Mouse (Mus musculus) layer of hippocampus, adult 9-11 months (tissue): ENCODE measurements around the gene Lemd1.
"Not testable (repeated sequence)": the region's sequence is repeated elsewhere in the genome, so short reads cannot be mapped to it uniquely, and the experiment has no call there.

ENCODE experiments used
- DNase-seq: peaks from one replicate; pipeline ENCODE4 v3.0.0; 2022

Gene Lemd1

DNA sequence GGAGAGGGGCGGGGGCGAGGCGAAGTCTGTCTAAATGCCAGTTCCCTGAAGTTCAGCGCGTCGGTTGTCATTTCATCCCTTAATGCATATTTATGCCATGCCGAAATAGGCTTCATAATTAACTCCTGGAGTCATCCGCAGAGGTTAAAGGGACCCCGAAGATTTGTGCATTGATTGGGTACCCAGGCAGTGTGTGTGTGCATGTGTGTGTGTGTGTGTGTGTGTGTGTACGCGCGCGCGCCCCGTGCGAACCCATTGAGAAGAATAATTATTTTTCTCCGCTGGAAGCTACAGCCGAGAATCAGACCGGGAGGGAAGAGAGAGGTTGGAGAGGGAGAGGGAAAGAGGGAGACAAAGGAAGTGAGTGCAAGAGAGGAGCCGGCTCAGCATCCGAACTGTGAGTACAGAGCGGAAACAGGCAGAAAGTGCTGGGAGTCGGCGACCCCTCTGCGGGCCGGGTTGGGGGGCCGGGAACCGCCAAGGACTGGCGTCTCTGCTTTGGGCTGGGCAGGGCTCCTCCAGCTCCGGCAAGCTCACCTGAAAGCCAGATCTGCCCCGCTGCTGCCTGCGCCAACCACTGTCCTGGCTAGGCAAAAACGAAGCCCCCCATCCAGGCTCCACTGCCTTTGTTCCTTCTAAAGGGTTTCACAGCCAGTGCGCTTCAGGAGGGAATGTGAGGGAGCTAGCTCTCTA lies at the start of gene Lemd1, which contains the start of gene AC124108.1:
Lemd1 (plus strand) TSS at position 339 of the 693 bp plus-strand sequence.
AC124108.1 (plus strand) TSS at position 365 of the 693 bp plus-strand sequence.
- no peak for DNase-seq

- DNase-seq: no peak
Measured at GRCm38 (mm10) chr1:132141753-132142152, 49.5 kb upstream of the Lemd1 start.

DNA sequence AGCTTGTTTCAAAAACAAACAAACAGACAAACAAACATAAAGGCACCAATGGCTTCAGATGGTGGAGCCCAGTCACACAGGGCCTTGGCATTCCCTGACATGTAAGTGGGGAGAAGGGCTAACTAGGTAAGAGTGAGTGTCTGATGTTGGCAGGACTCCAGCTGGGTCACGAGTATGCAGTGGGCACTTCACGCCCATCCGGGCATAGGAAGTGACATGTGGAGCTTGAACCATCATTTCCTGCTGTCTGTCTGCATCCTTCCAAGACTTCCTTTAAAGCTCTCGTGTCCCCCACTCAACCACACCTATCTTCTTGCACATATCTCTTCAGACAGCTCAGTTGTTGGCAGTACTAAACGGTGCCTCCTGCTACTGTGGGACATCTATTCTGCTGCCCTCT lies 48.2 kb upstream of the Lemd1 start:
- DNase-seq: no peak

GRCm38 (mm10) chr1:132143730-132144129 lies 47.5 kb upstream of the Lemd1 start:
- no peak for DNase-seq

DNA sequence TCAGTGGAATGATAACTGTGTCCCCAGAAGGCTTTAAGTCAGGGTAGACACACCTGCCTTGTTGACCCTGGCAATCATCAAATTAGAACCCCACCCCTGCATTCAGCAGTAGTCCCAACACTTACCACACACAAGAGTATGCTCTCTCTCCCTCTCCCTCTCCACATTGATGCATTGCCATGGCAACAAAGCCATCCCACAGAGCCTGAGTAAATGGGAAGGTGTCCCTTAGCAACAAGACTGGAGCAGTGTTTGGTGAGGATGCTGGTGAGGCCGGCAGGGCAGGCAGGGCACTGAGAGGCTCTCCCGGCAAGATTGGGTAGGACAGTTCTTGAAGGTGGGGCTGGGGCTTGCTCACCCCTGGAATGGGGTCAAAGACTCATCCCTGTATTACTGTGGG lies 47.0 kb upstream of the Lemd1 start:
- peak; percentile 83 for DNase-seq

DNA sequence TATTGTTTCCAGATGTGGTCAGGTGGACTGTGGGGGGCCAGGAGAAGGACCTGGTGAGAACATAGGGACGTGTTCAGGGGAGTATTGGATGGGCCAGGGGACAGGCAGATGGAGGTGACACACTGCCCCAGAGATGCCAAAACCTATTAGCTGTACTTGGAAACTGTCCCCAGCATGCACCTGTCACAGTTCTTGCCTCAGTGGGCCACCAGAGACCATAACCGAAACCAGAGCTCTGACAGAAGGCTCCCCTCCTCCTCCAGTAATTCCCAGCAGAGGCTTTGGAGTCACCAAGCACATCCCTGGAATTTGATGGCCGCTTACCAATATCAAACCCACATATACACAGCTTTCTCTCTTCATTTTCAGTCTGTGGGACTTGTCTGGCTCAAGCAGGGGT lies 46.4 kb upstream of the Lemd1 start:
- no peak for DNase-seq

- no peak for DNase-seq
Measured at GRCm38 (mm10) chr1:132145973-132146685, 45.1 kb upstream of the Lemd1 start.

DNA sequence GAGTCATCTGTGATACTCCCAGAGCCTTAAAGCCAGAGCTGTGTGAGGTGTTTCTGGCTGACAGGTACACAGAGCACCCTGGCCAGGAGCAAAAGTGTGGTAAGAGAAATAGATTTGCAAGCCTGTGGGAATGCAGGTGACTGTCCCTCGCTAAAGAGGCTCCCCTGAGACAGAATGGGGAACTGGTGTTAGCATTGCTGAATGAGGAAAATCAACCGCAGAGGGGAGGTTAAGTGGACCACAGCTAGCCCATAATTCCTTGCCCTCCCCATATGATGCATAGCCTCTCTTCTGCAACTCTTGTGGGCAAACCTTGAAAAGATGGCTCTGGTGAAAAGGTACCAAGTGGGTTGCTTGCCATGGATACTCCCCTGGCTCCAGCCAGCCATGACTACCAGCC lies 41.8 kb upstream of the Lemd1 start:
- DNase-seq: no peak

DNA sequence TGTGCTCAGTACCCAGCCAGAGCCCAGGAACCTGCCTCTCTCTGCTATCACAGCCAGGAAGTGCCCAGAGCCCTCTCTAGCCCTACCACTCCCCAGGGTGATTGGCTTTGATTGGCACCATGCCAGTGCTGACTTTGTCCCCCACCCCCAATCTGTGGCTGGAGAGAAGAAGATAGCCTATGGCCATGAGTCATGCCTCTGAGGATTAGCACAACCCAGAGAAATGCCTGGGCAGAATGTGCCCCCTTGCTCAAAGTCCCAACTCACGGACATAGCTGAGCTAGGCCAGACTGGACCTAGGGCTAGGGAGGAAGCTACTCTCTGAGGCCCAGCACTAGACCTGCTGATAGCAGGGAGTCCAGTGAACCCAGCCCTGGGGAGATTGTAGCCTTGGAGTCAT lies 41.1 kb upstream of the Lemd1 start:
- DNase-seq: no peak

GRCm38 (mm10) chr1:132150817-132151601 lies 40.2 kb upstream of the Lemd1 start:
- no peak for DNase-seq

DNA sequence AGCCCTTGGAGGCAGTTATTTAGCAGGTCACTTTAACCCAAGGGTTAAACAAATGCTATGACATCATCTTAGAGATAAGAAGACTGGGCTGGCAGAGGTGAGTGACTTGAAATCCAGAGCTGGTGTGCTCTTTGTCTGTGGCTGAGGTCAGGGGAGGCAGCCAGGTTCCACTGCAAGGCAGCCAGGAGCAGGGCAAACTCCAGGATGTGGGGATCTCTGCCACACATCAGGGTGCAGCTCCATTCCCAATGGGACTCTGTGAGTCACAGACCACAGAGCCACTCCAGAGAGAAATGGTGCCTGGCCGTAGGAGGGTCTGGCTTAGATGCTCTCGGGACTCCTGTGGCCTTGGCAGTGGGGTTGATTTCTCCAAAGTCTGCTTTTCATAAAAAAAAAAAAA lies 39.3 kb upstream of the Lemd1 start:
- no peak for DNase-seq

- no peak for DNase-seq
Measured at GRCm38 (mm10) chr1:132153086-132153690, 38.0 kb upstream of the Lemd1 start.

- no peak for DNase-seq
Measured at GRCm38 (mm10) chr1:132153691-132154090, 37.5 kb upstream of the Lemd1 start.

- DNase-seq: peak; percentile 65
Measured at GRCm38 (mm10) chr1:132155737-132156136, 35.5 kb upstream of the Lemd1 start.

DNA sequence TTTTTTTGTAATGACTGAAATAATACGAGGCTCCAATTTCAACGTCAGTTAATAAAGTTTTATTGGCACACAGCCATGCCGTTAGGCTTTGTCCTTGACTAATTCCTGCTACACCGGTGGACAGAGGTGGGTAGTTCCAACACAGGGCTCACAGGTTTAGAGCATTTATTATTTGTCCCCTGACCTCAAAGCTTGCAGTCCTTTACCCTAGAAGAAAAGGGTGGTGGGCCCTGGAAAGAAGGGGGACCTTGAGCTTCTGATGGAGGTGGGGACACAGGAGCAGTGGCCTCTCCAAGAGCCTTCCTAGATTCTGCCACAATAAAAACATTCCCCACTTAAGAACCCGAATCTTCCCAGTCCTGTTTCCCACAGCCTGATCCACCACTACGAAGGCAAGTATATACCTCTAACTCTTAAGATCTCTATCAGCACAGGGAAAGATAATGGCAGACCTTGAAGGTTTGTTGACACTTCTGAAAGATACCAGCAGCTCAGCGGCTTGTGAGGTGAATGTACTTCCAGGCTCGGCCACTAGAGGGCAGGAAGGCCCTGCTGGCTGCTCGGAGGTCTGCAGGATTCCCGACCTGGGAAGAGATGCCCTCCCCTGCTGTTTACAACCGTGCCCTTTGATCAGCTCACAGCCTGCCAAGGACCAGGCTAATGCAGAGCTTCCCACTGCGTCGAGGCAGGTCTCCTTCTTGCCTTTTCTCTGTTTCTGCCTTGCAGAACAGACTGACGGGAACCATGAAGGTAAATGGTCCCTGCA lies 34.0 kb upstream of the Lemd1 start:
- DNase-seq: peak; percentile 66

- no peak for DNase-seq
Measured at GRCm38 (mm10) chr1:132157808-132158207, 33.4 kb upstream of the Lemd1 start.

DNA sequence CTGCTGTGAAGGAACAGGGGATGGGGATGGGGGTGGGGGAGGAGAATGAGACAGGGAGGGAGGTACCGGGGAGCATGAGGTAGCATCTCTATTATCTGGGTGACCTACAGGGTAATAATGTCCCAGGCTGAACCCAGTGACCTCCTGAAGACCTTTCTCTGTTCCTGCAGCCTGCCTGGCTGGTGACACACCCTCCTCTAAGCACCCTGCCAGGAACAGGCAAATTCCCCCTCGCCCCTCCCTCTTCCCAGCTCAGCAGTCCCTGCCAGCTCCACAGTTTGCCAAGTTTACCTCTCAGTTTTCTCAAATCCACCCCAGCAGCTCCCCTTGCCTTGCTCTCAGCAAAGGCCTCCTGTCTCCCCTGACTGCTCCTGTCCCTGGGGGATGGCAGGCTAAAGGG lies 32.5 kb upstream of the Lemd1 start:
- DNase-seq: no peak

DNA sequence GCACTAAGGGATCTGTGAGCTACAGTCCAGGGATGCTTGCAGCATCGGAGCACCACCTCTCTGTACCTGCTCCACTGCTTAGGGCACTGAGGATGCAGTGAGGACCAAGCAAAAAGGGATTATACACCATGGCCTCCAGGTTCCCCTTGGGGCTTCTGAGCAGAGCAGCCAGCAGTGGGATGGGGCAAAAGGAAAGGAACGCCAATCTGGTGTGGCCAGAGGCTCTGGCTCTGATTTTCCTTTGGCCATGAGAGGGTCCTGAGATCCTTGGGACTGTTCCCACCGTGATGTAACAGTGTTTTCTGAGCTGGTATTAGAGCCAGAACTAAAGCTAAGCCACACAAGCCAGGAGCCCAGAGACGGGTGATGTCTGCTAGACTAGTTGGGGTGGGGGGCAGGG lies 31.6 kb upstream of the Lemd1 start:
- no peak for DNase-seq

- DNase-seq: no peak
Measured at GRCm38 (mm10) chr1:132161211-132161880, 29.9 kb upstream of the Lemd1 start.

DNA sequence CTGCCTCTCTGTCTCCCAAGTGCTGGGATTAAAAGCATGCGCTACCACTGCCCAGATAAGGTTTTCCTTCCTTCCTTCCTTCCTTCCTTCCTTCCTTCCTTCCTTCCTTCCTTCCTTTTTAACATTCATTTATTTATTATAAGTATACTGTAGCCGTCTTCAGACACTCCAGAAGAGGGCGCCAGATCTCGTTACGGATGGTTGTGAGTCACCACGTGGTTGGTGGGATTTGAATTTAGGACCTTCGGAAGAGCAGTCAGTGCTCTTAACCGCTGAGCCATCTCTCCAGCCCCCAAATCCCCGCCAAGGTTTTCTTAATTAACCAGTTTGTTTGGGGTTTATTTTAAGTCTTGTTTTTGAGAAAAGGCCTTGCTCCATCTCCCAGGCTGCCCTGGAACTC lies 28.6 kb upstream of the Lemd1 start:
- not testable (repeated sequence) for DNase-seq

DNA sequence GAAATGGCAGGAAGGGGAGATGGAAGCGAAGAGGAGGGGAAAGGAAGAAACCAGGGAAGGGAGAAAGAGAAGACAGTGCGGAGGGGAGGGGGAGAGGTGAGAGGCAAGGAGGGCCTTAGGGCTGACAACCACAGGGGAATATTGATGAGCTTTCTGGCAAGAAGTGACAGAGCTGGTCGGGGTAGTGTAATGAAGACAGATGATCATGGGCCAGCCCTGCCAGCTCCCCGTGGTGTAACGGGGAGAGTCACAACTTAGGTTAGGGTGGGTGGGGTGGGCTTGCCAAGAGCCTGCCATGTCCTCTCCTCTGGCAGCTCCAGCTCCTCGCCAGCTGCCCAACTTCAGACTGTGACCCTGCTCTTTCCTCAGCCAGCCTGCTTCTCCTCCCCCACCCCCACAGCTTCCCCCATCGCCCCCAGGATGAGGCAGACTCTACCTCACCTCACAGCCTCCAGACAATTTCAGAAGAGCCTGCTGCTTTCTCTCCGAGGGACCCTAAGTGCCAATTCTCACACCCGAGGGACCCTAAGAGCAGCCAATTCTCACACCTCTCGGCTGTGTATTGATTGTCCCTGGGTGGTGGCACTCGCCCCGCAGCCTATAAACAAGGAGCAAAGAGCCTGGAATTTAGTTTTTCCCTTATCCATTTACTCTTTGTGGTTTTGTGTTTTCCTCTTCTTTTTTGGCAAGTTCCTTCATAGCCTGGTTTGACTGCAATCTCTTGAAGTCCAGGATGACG lies 26.3 kb upstream of the Lemd1 start:
- DNase-seq: no peak
